Mouse (Mus musculus): Measurements from ENCODE around the gene Wfs1.

GRCm38 (mm10) chr5:37010666-37011317 lies 21.8 kb upstream of the Wfs1 start:
- TF ChIP-seq CTCF (IDR thresholded peaks at IDR 0.05; ENCODE audit: extremely low read depth, insufficient read length, insufficient replicate concordance, low read depth, low read length) (no peak), POLR2A (IDR thresholded peaks at IDR 0.05; ENCODE audit: low read depth, low read length) (no peak)

Measured in small intestine, adult 2 months (tissue).